Mouse (Mus musculus): ENCODE results near the gene Pla1a. TPM values are rescaled to one million over a fixed set of nuclear protein-coding genes. Genes with fewer than 3 reads are reported as not detected.
A peak's percentile ranks its signal among the peaks of the same experiment; 100 is the strongest.

Pla1a gene
- polyA plus RNA-seq, 1 experiment from 2014 or later: 1.1 TPM

- 86% methylated on average over 5 of the region's 5 CpGs for WGBS
- H3K4me2 ChIP-seq (ENCODE audit: low read depth, low read length): no peak overlapping the region
- H3K9ac ChIP-seq (ENCODE audit: low read depth, low read length): no peak overlapping the region
- ATAC-seq (ENCODE audit: low read depth) (no peak), DNase-seq (ENCODE audit: low spot score) (no peak)
- H3K36me3 ChIP-seq (ENCODE audit: control insufficient read depth, insufficient read depth, low read length): no peaks in the 10 kb centered on the region
- no peaks in the 10 kb centered on the region for H3K27me3 ChIP-seq (replicated peaks; ENCODE audit: control insufficient read depth, insufficient read depth, low read length)
- no peak overlapping the region for H3K4me3 ChIP-seq (ENCODE audit: low read depth, low read length)
- no peak overlapping the region for H3K27ac ChIP-seq (replicated peaks; ENCODE audit: low read depth, low read length)
- no peaks in the 10 kb centered on the region for H3K4me1 ChIP-seq (ENCODE audit: control insufficient read depth, insufficient read depth, low read length)
- no peaks in the 10 kb centered on the region for H3K9me3 ChIP-seq (ENCODE audit: control insufficient read depth, low read length)
Measured at GRCm38 (mm10) chr16:38463305-38463704, 30.4 kb upstream of the Pla1a start.

GRCm38 (mm10) chr16:38462161-38462560 is 29.2 kb upstream of the Pla1a start:
- Histone ChIP-seq H3K9me3 (ENCODE audit: control insufficient read depth, low read length) (no peaks in the 10 kb centered on the region), H3K27ac (replicated peaks; ENCODE audit: low read depth, low read length) (no peak overlapping the region), H3K4me3 (ENCODE audit: low read depth, low read length) (no peak overlapping the region), H3K4me2 (ENCODE audit: low read depth, low read length) (no peak overlapping the region), H3K36me3 (ENCODE audit: control insufficient read depth, insufficient read depth, low read length) (no peaks in the 10 kb centered on the region), H3K4me1 (ENCODE audit: control insufficient read depth, insufficient read depth, low read length) (no peaks in the 10 kb centered on the region), H3K27me3 (replicated peaks; ENCODE audit: control insufficient read depth, insufficient read depth, low read length) (no peaks in the 10 kb centered on the region), H3K9ac (ENCODE audit: low read depth, low read length) (no peak overlapping the region)
- ATAC-seq (ENCODE audit: low read depth): no peak
- DNase-seq (ENCODE audit: low spot score): no peak
- WGBS: 84% methylated on average over 7 of the region's 7 CpGs

- no peaks in the 10 kb centered on the region for H3K27me3 ChIP-seq (replicated peaks; ENCODE audit: control insufficient read depth, insufficient read depth, low read length)
- H3K9me3 ChIP-seq (ENCODE audit: control insufficient read depth, low read length): no peaks in the 10 kb centered on the region
- H3K36me3 ChIP-seq (ENCODE audit: control insufficient read depth, insufficient read depth, low read length): no peaks in the 10 kb centered on the region
- 83% methylated on average over 8 of the region's 8 CpGs for WGBS
- H3K4me1 ChIP-seq (ENCODE audit: control insufficient read depth, insufficient read depth, low read length): no peaks in the 10 kb centered on the region
- DNase-seq (ENCODE audit: low spot score) (no peak), ATAC-seq (ENCODE audit: low read depth) (no peak)
- no peak overlapping the region for H3K9ac ChIP-seq (ENCODE audit: low read depth, low read length)
- no peak overlapping the region for H3K4me2 ChIP-seq (ENCODE audit: low read depth, low read length)
- H3K27ac ChIP-seq (replicated peaks; ENCODE audit: low read depth, low read length): no peak overlapping the region
- no peak overlapping the region for H3K4me3 ChIP-seq (ENCODE audit: low read depth, low read length)
Measured at GRCm38 (mm10) chr16:38461749-38462148, 28.8 kb upstream of the Pla1a start.

- H3K9me3 ChIP-seq (ENCODE audit: control insufficient read depth, low read length): no peaks in the 10 kb centered on the region
- H3K4me1 ChIP-seq (ENCODE audit: control insufficient read depth, insufficient read depth, low read length): no peaks in the 10 kb centered on the region
- H3K36me3 ChIP-seq (ENCODE audit: control insufficient read depth, insufficient read depth, low read length): no peaks in the 10 kb centered on the region
- no peak overlapping the region for H3K9ac ChIP-seq (ENCODE audit: low read depth, low read length)
- no peak overlapping the region for H3K27ac ChIP-seq (replicated peaks; ENCODE audit: low read depth, low read length)
- H3K27me3 ChIP-seq (replicated peaks; ENCODE audit: control insufficient read depth, insufficient read depth, low read length): no peaks in the 10 kb centered on the region
- H3K4me3 ChIP-seq (ENCODE audit: low read depth, low read length): no peak overlapping the region
- DNase-seq (ENCODE audit: low spot score): no peak
- WGBS: 87% methylated on average over 4 of the region's 4 CpGs
- H3K4me2 ChIP-seq (ENCODE audit: low read depth, low read length): no peak overlapping the region
- ATAC-seq (ENCODE audit: low read depth): no peak
Measured at GRCm38 (mm10) chr16:38459990-38460389, 27.0 kb upstream of the Pla1a start.

- H3K27ac ChIP-seq (replicated peaks; ENCODE audit: low read depth, low read length): no peak overlapping the region
- no peak overlapping the region for H3K4me2 ChIP-seq (ENCODE audit: low read depth, low read length)
- H3K9me3 ChIP-seq (ENCODE audit: control insufficient read depth, low read length): no peaks in the 10 kb centered on the region
- ATAC-seq (ENCODE audit: low read depth) (no peak), DNase-seq (ENCODE audit: low spot score) (peak; percentile 14)
- no peaks in the 10 kb centered on the region for H3K4me1 ChIP-seq (ENCODE audit: control insufficient read depth, insufficient read depth, low read length)
- WGBS: 65% methylated on average over 6 of the region's 6 CpGs
- no peak overlapping the region for H3K9ac ChIP-seq (ENCODE audit: low read depth, low read length)
- no peak overlapping the region for H3K4me3 ChIP-seq (ENCODE audit: low read depth, low read length)
- H3K27me3 ChIP-seq (replicated peaks; ENCODE audit: control insufficient read depth, insufficient read depth, low read length): no peaks in the 10 kb centered on the region
- H3K36me3 ChIP-seq (ENCODE audit: control insufficient read depth, insufficient read depth, low read length): no peaks in the 10 kb centered on the region
Measured at GRCm38 (mm10) chr16:38458600-38459280, 25.8 kb upstream of the Pla1a start.

- Histone ChIP-seq H3K4me1 (ENCODE audit: control insufficient read depth, insufficient read depth, low read length) (no peaks in the 10 kb centered on the region), H3K9ac (ENCODE audit: low read depth, low read length) (no peak overlapping the region), H3K4me3 (ENCODE audit: low read depth, low read length) (no peak overlapping the region), H3K27ac (replicated peaks; ENCODE audit: low read depth, low read length) (no peak overlapping the region), H3K36me3 (ENCODE audit: control insufficient read depth, insufficient read depth, low read length) (no peaks in the 10 kb centered on the region), H3K9me3 (ENCODE audit: control insufficient read depth, low read length) (no peaks in the 10 kb centered on the region), H3K4me2 (ENCODE audit: low read depth, low read length) (no peak overlapping the region), H3K27me3 (replicated peaks; ENCODE audit: control insufficient read depth, insufficient read depth, low read length) (no peaks in the 10 kb centered on the region)
- WGBS: 52% methylated on average over 11 of the region's 11 CpGs
- DNase-seq (ENCODE audit: low spot score) (no peak), ATAC-seq (ENCODE audit: low read depth) (no peak)
Measured at GRCm38 (mm10) chr16:38456812-38457567, 24.0 kb upstream of the Pla1a start.

GRCm38 (mm10) chr16:38455511-38456418 is 22.8 kb upstream of the Pla1a start, which contains the start of gene Cd80:
Cd80 (plus strand) TSS chr16:38455561.
- Histone ChIP-seq H3K27me3 (replicated peaks; ENCODE audit: control insufficient read depth, insufficient read depth, low read length) (no peaks in the 10 kb centered on the region), H3K4me3 (ENCODE audit: low read depth, low read length) (no peak within 1 kb of the TSS), H3K9me3 (ENCODE audit: control insufficient read depth, low read length) (no peaks in the 10 kb centered on the region), H3K27ac (replicated peaks; ENCODE audit: low read depth, low read length) (no peak within 1 kb of the TSS), H3K4me1 (ENCODE audit: control insufficient read depth, insufficient read depth, low read length) (peaks cover 5% of the 10 kb centered on the region; the same call in 1 of the 2 replicates), H3K4me2 (ENCODE audit: low read depth, low read length) (no peak within 1 kb of the TSS), H3K9ac (ENCODE audit: low read depth, low read length) (no peak within 1 kb of the TSS), H3K36me3 (ENCODE audit: control insufficient read depth, insufficient read depth, low read length) (no peaks in the 10 kb centered on the region)
- DNase-seq (ENCODE audit: low spot score): no peak
- WGBS: 76% methylated on average over 15 of the region's 17 CpGs
- no peak for ATAC-seq (ENCODE audit: low read depth)

- 66% methylated on average over 11 of the region's 11 CpGs for WGBS
- ATAC-seq (ENCODE audit: low read depth): no peak
- H3K4me2 ChIP-seq (ENCODE audit: low read depth, low read length): no peak overlapping the region
- no peak overlapping the region for H3K4me3 ChIP-seq (ENCODE audit: low read depth, low read length)
- H3K36me3 ChIP-seq (ENCODE audit: control insufficient read depth, insufficient read depth, low read length): peaks cover 11% of the 10 kb centered on the region
- H3K9ac ChIP-seq (ENCODE audit: low read depth, low read length): no peak overlapping the region
- no peaks in the 10 kb centered on the region for H3K27me3 ChIP-seq (replicated peaks; ENCODE audit: control insufficient read depth, insufficient read depth, low read length)
- no peak overlapping the region for H3K27ac ChIP-seq (replicated peaks; ENCODE audit: low read depth, low read length)
- peaks cover 5% of the 10 kb centered on the region; the same call in 1 of the 2 replicates for H3K4me1 ChIP-seq (ENCODE audit: control insufficient read depth, insufficient read depth, low read length)
- no peak for DNase-seq (ENCODE audit: low spot score)
- no peaks in the 10 kb centered on the region for H3K9me3 ChIP-seq (ENCODE audit: control insufficient read depth, low read length)
Measured at GRCm38 (mm10) chr16:38454533-38455254, 21.7 kb upstream of the Pla1a start.
